Mouse (Mus musculus) ES-E14 (cell line): ENCODE results near the gene Slc25a3. TPM values are rescaled to one million over a fixed set of nuclear protein-coding genes. Genes with fewer than 3 reads are reported as not detected.

ENCODE experiments used
- DNase-seq: peaks from one replicate; pipeline ENCODE4 v3.0.0-alpha.2; 2013; ENCODE audit warnings: low read depth, low spot score
- H3K27ac ChIP-seq: 2 replicates; pipeline ENCODE4 v1.5.1; 2012; ENCODE audit warnings: low read depth, mild to moderate bottlenecking, low read length, moderate library complexity, mixed read lengths; ENCODE audit not compliant: poor library complexity, insufficient read depth, severe bottlenecking
- H3K36me3 ChIP-seq: 2 replicates; pipeline ENCODE4 v1.6.1; 2012; ENCODE audit warnings: mild to moderate bottlenecking, low read length, moderate library complexity, mixed read lengths; ENCODE audit not compliant: control insufficient read depth, poor library complexity, insufficient read depth, severe bottlenecking
- H3K4me1 ChIP-seq, 2 experiments: fragments of 150-350 bp in 1 of 2; sonication (generic) in 1 of 2; 2 replicates each; pipeline ENCODE4 v1.6.1; 2012; ENCODE audit warnings: low read length in 2 of 2, mild to moderate bottlenecking in 1 of 2, mixed read lengths in 1 of 2; ENCODE audit not compliant: control insufficient read depth in 2 of 2, insufficient read depth in 2 of 2, poor library complexity in 1 of 2
- H3K4me3 ChIP-seq, 2 experiments: fragments of 150-350 bp in 1 of 2; sonication (generic) in 1 of 2; 2 replicates each; pipeline ENCODE4 v1.5.1; 2012; ENCODE audit warnings: low read length in 2 of 2, low read depth in 1 of 2, mild to moderate bottlenecking in 1 of 2, mixed read lengths in 1 of 2; ENCODE audit not compliant: insufficient read depth in 1 of 2, poor library complexity in 1 of 2, severe bottlenecking in 1 of 2
- H3K9ac ChIP-seq: 2 replicates; pipeline ENCODE4 v1.6.1; 2012; ENCODE audit warnings: low read depth, mild to moderate bottlenecking, low read length, mixed read lengths; ENCODE audit not compliant: poor library complexity, insufficient read depth, severe bottlenecking
- H3K9me3 ChIP-seq: fragments of 150-350 bp; sonication (generic); 2 replicates; pipeline ENCODE4 v1.6.1; 2012; ENCODE audit warnings: low read depth, mild to moderate bottlenecking, low read length; ENCODE audit not compliant: control insufficient read depth, insufficient read depth
- CHD2 ChIP-seq: IDR thresholded peaks from 2 replicates; pipeline ENCODE4 v1.6.1; 2014; ENCODE audit warnings: mild to moderate bottlenecking, low read depth, low read length, inconsistent platforms
- HCFC1 ChIP-seq: IDR thresholded peaks from 2 replicates; pipeline ENCODE4 v1.6.1; 2012; ENCODE audit warnings: low read length, inconsistent platforms, borderline replicate concordance; ENCODE audit not compliant: insufficient read depth
- MAFK ChIP-seq: IDR thresholded peaks from 2 replicates; pipeline ENCODE4 v1.6.1; 2014; ENCODE audit warnings: mild to moderate bottlenecking, low read depth, low read length, inconsistent platforms; ENCODE audit not compliant: insufficient read depth
- ZC3H11A ChIP-seq: IDR thresholded peaks from 2 replicates; pipeline ENCODE4 v1.6.1; 2012; ENCODE audit warnings: low read depth, mild to moderate bottlenecking, inconsistent platforms, low read length, borderline replicate concordance
- ZNF384 ChIP-seq: IDR thresholded peaks from 2 replicates; pipeline ENCODE4 v1.6.1; 2012; ENCODE audit warnings: low read depth, low read length, inconsistent platforms
- in situ Hi-C, 2 experiments: fragments of 600-800 bp; cut with MboI; formaldehyde crosslinking; loops; one replicate each; pipeline ENCODE4 v1.15.1; 2025; ENCODE audit warnings: low sequenced_read_pairs in 2 of 2, inconsistent platforms in 1 of 2; ENCODE audit not compliant: unreplicated experiment in 2 of 2
- total RNA-seq: library from RNA; depleted of rRNA; stranded (reverse); fragments of 300-350 nt; gene quantifications from 2 replicates; pipeline ENCODE4 v1.2.3, GENCODE M21; 2012

Slc25a3 gene
- total RNA-seq, 1 experiment = 481 TPM

- Histone ChIP-seq H3K4me3 (no peak overlapping the region), H3K4me1 (no peaks in the 10 kb centered on the region), H3K36me3 (no peaks in the 10 kb centered on the region), H3K9ac (no peak overlapping the region), H3K9me3 (no peaks in the 10 kb centered on the region), H3K27ac (no peak overlapping the region)
- in situ Hi-C loops = no loop called here
- no peak for TF ChIP-seq HCFC1
- TF ChIP-seq MAFK = no peak
- TF ChIP-seq ZC3H11A = no peak
- no peak for TF ChIP-seq CHD2
- no peak for TF ChIP-seq ZNF384
- no peak for DNase-seq
Measured at GRCm38 (mm10) chr10:91101936-91102335, 21.9 kb downstream of the Slc25a3 start.

GRCm38 (mm10) chr10:91100101-91100500, 23.8 kb downstream of the Slc25a3 start:
- in situ Hi-C loops = no loop called here
- no peaks in the 10 kb centered on the region for H3K36me3 ChIP-seq
- no peaks in the 10 kb centered on the region for H3K4me1 ChIP-seq
- H3K4me3 ChIP-seq = no peak overlapping the region
- DNase-seq = no peak
- H3K27ac ChIP-seq = no peak overlapping the region
- no peaks in the 10 kb centered on the region for H3K9me3 ChIP-seq
- TF ChIP-seq MAFK (no peak), CHD2 (no peak), ZC3H11A (no peak)
- H3K9ac ChIP-seq = no peak overlapping the region

- H3K9me3 ChIP-seq = no peaks in the 10 kb centered on the region
- no peaks in the 10 kb centered on the region for H3K4me1 ChIP-seq
- H3K9ac ChIP-seq = no peak overlapping the region
- no peaks in the 10 kb centered on the region for H3K36me3 ChIP-seq
- H3K27ac ChIP-seq = no peak overlapping the region
- no peak for DNase-seq
- no peak overlapping the region for H3K4me3 ChIP-seq
- in situ Hi-C loops = no loop called here
- no peak for TF ChIP-seq MAFK
Measured at GRCm38 (mm10) chr10:91098056-91098455, 25.8 kb downstream of the Slc25a3 start.

GRCm38 (mm10) chr10:91094251-91095104, 29.4 kb downstream of the Slc25a3 start:
- in situ Hi-C loops = no loop called here
- no peak for DNase-seq
- Histone ChIP-seq H3K27ac (no peak overlapping the region), H3K4me3 (no peak overlapping the region), H3K36me3 (no peaks in the 10 kb centered on the region), H3K9me3 (no peaks in the 10 kb centered on the region), H3K9ac (no peak overlapping the region), H3K4me1 (no peaks in the 10 kb centered on the region)
- no peak for TF ChIP-seq HCFC1
- TF ChIP-seq MAFK = no peak
- TF ChIP-seq ZNF384 = no peak
- TF ChIP-seq CHD2 = no peak
- TF ChIP-seq ZC3H11A = no peak

DNA sequence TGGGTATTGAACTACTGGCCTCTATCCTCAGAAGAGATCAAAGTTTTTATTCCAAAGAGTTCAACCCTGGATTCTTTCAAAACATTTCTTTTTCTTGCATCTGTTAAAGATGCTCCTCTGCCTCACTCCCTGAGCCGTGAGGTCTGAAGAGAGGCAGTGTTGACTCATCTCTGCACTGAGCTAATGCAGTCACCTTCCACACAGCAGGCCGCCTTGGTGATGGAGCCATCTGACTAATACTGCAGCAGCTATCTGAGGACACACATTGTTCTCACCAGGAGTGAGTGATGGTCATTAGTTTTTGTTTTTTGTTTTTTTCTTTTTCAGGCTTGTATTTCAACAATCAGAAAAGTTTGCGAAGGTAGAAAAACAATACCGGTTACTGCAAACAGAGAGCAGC, 31.0 kb downstream of the Slc25a3 start:
- DNase-seq = no peak
- H3K4me3 ChIP-seq = no peak overlapping the region
- H3K27ac ChIP-seq = no peak overlapping the region
- TF ChIP-seq ZNF384 = no peak
- no peak for TF ChIP-seq ZC3H11A
- TF ChIP-seq CHD2 = no peak
- no peak for TF ChIP-seq MAFK
- no peak for TF ChIP-seq HCFC1
- H3K4me1 ChIP-seq = no peaks in the 10 kb centered on the region
- no peaks in the 10 kb centered on the region for H3K36me3 ChIP-seq
- no peaks in the 10 kb centered on the region for H3K9me3 ChIP-seq
- H3K9ac ChIP-seq = no peak overlapping the region
- in situ Hi-C loops = no loop called here
